Mouse (Mus musculus) Patski (cell line): ENCODE results near the gene Arhgef12. TPM values are rescaled to one million over a fixed set of nuclear protein-coding genes. Genes with fewer than 3 reads are reported as not detected.

Experiments
- ATAC-seq: fragments of 100-300 bp; one replicate; pipeline ENCODE4 v1.8.0; 2021
- CTCF ChIA-PET: fragments of 350-600 bp; sonication (Branson Sonifier 250); formaldehyde crosslinking; loops from one replicate; lab custom pipeline; 2022; ENCODE audit warnings: inconsistent platforms; lab: Charles Lee
- POLR2A ChIA-PET: fragments of 350-600 bp; sonication (Branson Sonifier 250); formaldehyde crosslinking; loops from one replicate; lab custom pipeline; 2022; ENCODE audit warnings: antibody characterized with exemption, inconsistent platforms; lab: Charles Lee
- DNase-seq: peaks from one replicate; pipeline ENCODE4 v3.0.0-alpha.2; 2011; ENCODE audit warnings: low read depth, low spot score
- H3K27me3 ChIP-seq: fragments of 371-371 bp; one replicate; pipeline ENCODE4 v1.5.1; 2021
- CTCF ChIP-seq: fragments of 100-300 bp; IDR thresholded peaks from one replicate; pipeline ENCODE4 v1.5.1; 2021
- in situ Hi-C: fragments of 300-500 bp; cut with MboI; formaldehyde crosslinking; loops from 3 replicates; pipeline ENCODE4 v1.11.1; 2018; ENCODE audit warnings: low pct_unique_long_range_greater_than_20kb, mixed read lengths
- polyA plus RNA-seq: library from polyadenylated mRNA; unstranded; gene quantifications from one replicate; pipeline ENCODE4 v1.2.3, GENCODE M21; 2021

Gene Arhgef12
- polyA plus RNA-seq, 1 experiment from 2014 or later: 91.2 TPM

GRCm38 (mm10) chr9:43093803-43094202, 13.2 kb downstream of the Arhgef12 start:
- ChIA-PET CTCF (interaction anchor here (1.1 to 1.8 kb wide), 2 partner anchors 21 to 66 kb away, joined by 3 to 5 read pairs; no protein-coding TSS in a partner anchor), POLR2A (interaction anchor here (1.0 kb wide), 1 partner anchor 11 kb away, joined by 3 read pairs; no protein-coding TSS in a partner anchor)
- no peaks in the 10 kb centered on the region for H3K27me3 ChIP-seq
- ATAC-seq (no peak), DNase-seq (no peak)
- in situ Hi-C loops: no loop called here
- no peak for TF ChIP-seq CTCF

GRCm38 (mm10) chr9:43085686-43086285, 21.3 kb downstream of the Arhgef12 start:
- ChIA-PET POLR2A (interaction anchor here (1.3 kb wide), 1 partner anchor 13 kb away, joined by 3 read pairs; no protein-coding TSS in a partner anchor), CTCF (interaction anchor here (1.2 to 2.1 kb wide), 3 partner anchors 13 to 35 kb away, joined by 3 to 11 read pairs (median 3); no protein-coding TSS in a partner anchor)
- H3K27me3 ChIP-seq: no peaks in the 10 kb centered on the region
- DNase-seq (no peak), ATAC-seq (no peak)
- in situ Hi-C loops: no loop called here
- no peak for TF ChIP-seq CTCF

GRCm38 (mm10) chr9:43084496-43085362, 22.3 kb downstream of the Arhgef12 start:
- ATAC-seq (no peak), DNase-seq (no peak)
- ChIA-PET CTCF (interaction anchor here (1.1 to 2.1 kb wide), 4 partner anchors 10 to 24 kb away, joined by 3 to 11 read pairs (median 3); no protein-coding TSS in a partner anchor), POLR2A (interaction anchor here (1.3 kb wide), 1 partner anchor 12 kb away, joined by 3 read pairs; no protein-coding TSS in a partner anchor)
- TF ChIP-seq CTCF: no peak
- in situ Hi-C loops: no loop called here
- H3K27me3 ChIP-seq: no peaks in the 10 kb centered on the region

- TF ChIP-seq CTCF: no peak
- POLR2A ChIA-PET: interaction anchor here (1.2 kb wide), 1 partner anchor 15 kb away, joined by 3 read pairs; no protein-coding TSS in a partner anchor
- CTCF ChIA-PET: interaction anchor here (1.1 to 1.2 kb wide), 2 partner anchors 9 to 11 kb away, joined by 3 read pairs; no protein-coding TSS in a partner anchor
- H3K27me3 ChIP-seq: no peaks in the 10 kb centered on the region
- DNase-seq (no peak), ATAC-seq (no peak)
- in situ Hi-C loops: no loop called here
Observed at GRCm38 (mm10) chr9:43083441-43084055, 23.5 kb downstream of the Arhgef12 start.

- TF ChIP-seq CTCF: no peak
- ChIA-PET CTCF (interaction anchor here (1.4 to 1.5 kb wide), 2 partner anchors 10 to 11 kb away, joined by 3 read pairs; no protein-coding TSS in a partner anchor), POLR2A (no interaction called here)
- ATAC-seq: no peak
- DNase-seq: no peak
- H3K27me3 ChIP-seq: no peaks in the 10 kb centered on the region
- in situ Hi-C loops: no loop called here
Observed at GRCm38 (mm10) chr9:43078711-43079110, 28.3 kb downstream of the Arhgef12 start.

GRCm38 (mm10) chr9:43076163-43076562, 30.9 kb downstream of the Arhgef12 start:
- no peaks in the 10 kb centered on the region for H3K27me3 ChIP-seq
- ATAC-seq (no peak), DNase-seq (no peak)
- no peak for TF ChIP-seq CTCF
- in situ Hi-C loops: no loop called here
- POLR2A ChIA-PET: no interaction called here
- CTCF ChIA-PET: no interaction called here

GRCm38 (mm10) chr9:43074611-43075010, 32.4 kb downstream of the Arhgef12 start:
- ATAC-seq: no peak
- ChIA-PET POLR2A (no interaction called here), CTCF (interaction anchor here (1.1 kb wide), 1 partner anchor 10 kb away, joined by 3 read pairs; no protein-coding TSS in a partner anchor)
- no peak for TF ChIP-seq CTCF
- no peak for DNase-seq
- H3K27me3 ChIP-seq: no peaks in the 10 kb centered on the region
- in situ Hi-C loops: no loop called here

GRCm38 (mm10) chr9:43071741-43072140, 35.3 kb downstream of the Arhgef12 start:
- in situ Hi-C loops: no loop called here
- ATAC-seq (peak; percentile 73), DNase-seq (peak; percentile 59)
- CTCF ChIA-PET: interaction anchor here (0.6 to 3.5 kb wide), 5 partner anchors 10 to 71 kb away, joined by 3 to 11 read pairs (median 4); no protein-coding TSS in a partner anchor
- no peak for TF ChIP-seq CTCF
- POLR2A ChIA-PET: interaction anchor here (0.7 kb wide), 1 partner anchor 978 kb away, joined by 6 read pairs; no protein-coding TSS in a partner anchor
- no peaks in the 10 kb centered on the region for H3K27me3 ChIP-seq

- POLR2A ChIA-PET: interaction anchor here (0.6 kb wide), 1 partner anchor 33 kb away, joined by 3 read pairs; no protein-coding TSS in a partner anchor
- no peak for DNase-seq
- in situ Hi-C loops: no loop called here
- H3K27me3 ChIP-seq: no peaks in the 10 kb centered on the region
- CTCF ChIA-PET: interaction anchor here (0.6 to 3.5 kb wide), 2 partner anchors 14 to 61 kb away, joined by 3 to 11 read pairs; no protein-coding TSS in a partner anchor
- ATAC-seq: no peak
- TF ChIP-seq CTCF: peak; percentile 14
Observed at GRCm38 (mm10) chr9:43071176-43071575, 35.9 kb downstream of the Arhgef12 start.
